Mouse (Mus musculus) cerebral cortex, adult 2 months (tissue): ENCODE data around the gene Ccser1.

Experiments used
- WGBS: fragments of 180-500 bp; shearing (Covaris S2); methylation state at CpG from one replicate; pipeline ENCODE4 v1.1.7; 2018; 5-methylcytosine and 5-hydroxymethylcytosine counted together

Gene Ccser1

DNA sequence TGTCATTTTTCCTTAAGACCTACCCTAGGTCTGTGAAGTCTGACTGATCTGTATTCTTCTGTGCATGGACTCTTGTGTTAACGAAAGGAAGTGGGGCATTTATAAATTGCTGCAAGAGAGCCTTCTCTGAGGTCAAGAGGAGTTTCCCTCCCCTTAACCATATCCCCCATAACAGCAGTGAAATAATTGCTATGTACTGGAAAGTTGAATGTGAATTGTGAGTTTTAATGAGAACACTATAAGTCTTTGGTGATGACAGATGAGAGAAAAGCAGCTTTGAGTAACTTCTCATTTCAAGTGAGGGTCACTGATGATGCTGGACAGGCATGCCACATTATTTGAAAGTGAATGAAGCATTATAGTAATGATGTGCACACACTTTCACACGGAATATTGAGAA is 585.7 kb downstream of the Ccser1 start:
- WGBS: 86% methylated on average over 2 of the region's 2 CpGs

- WGBS: 56% methylated on average over 8 of the region's 8 CpGs
Observed at GRCm38 (mm10) chr6:61767151-61767550, 587.0 kb downstream of the Ccser1 start.

DNA sequence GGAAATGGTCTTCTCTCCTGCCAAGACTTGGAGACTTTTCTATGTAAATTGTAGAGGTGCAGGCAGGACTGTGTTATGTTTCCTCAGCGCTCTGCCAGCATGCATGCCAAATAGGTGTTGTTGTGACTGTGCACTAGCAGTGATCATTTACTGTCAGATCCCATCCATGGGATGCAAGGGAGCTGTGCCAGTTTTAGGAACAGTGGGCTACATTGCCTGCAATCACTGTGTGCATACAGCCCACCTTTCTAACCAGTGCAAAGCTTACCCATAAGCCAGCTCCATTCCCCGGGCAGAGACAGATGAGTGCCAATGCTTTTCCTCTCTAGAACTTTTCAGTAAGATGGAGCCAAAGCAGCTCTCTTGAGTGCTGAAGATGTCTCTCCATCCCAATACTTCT is 606.6 kb downstream of the Ccser1 start:
- 71% methylated on average over 2 of the region's 2 CpGs for WGBS

- 63% methylated on average over 3 of the region's 3 CpGs for WGBS
Observed at GRCm38 (mm10) chr6:61800889-61801288, 620.8 kb downstream of the Ccser1 start.

GRCm38 (mm10) chr6:61805481-61805880 is 625.4 kb downstream of the Ccser1 start:
- WGBS: 85% methylated on average over 1 of the region's 1 CpGs

DNA sequence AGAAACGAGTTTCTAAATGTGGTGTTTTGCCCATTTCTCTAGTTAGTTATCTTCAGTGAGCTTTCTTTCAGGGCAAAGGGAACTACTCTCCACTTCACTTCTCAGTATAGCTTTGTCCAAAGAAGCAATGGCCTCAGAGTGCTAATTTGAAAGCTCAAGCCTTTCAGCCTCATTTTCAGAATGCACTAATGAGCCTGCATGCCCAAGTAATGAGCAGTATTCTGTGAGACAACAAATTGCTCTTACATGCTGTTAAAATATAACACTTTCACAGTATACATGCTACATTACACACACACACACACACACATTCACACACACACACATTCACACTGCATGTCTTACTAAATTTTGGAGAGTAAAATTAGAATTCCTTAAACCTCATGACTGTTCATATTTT is 637.6 kb downstream of the Ccser1 start:
- 57% methylated on average over 1 of the region's 1 CpGs for WGBS

GRCm38 (mm10) chr6:61876302-61876701 is 696.2 kb downstream of the Ccser1 start:
- 94% methylated on average over 1 of the region's 1 CpGs for WGBS

DNA sequence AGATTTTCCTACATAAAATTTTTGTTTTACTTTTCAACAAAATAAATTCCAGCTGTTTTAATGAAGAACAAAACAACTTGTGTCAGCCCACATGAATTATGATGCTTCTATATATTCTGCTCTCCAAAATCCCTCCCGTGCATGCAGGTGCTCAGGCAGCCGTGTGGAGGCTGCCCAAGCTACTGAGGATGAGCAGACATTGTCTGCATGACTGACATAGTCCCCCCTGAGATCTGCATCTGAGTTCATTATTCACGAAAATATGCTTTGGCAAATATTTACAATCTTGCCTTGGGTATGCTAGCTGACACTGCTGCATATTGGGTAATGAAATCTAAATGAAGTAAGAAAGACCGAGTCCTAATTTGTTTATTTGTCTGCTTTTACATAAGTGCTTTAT is 718.1 kb downstream of the Ccser1 start:
- 70% methylated on average over 4 of the region's 4 CpGs for WGBS

DNA sequence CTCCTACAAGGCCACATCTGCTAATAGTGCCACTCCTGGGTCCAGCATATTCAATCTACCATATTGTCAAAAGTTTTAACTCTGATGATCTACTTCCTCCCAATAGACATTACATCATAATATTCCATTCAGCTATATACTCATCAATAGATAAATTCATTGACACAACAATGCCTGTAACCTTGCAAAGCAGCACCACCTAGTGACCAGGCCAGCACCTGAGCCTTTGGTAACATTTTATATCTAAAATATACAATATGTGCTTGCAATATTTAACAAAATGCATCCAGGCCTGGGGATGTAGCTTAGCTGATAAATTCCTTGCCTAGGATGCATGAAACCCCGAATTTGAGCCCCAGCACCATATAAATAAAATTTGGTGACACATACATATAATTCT is 722.6 kb downstream of the Ccser1 start:
- WGBS: 32% methylated on average over 1 of the region's 1 CpGs

DNA sequence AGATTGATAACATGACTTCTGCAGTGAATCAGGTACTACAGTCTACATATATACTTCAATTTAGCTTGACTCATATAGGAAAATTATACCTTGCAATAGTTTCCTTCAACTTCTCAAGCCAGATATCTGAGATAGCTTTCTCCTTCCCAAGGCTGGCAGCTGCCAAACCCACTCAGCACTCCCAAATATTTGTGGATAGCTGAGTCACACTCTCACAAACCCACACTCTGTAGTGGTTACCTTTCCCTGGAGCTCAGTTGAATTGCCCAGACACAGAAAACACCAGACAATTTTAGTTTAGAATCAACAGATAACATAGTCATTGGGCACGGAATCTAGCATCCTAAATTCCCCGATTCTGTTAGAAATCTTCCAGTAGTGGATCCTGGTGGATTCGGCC is 732.8 kb downstream of the Ccser1 start:
- WGBS: 84% methylated on average over 3 of the region's 3 CpGs

GRCm38 (mm10) chr6:61931622-61932021 is 751.5 kb downstream of the Ccser1 start:
- WGBS: 81% methylated on average over 1 of the region's 1 CpGs

DNA sequence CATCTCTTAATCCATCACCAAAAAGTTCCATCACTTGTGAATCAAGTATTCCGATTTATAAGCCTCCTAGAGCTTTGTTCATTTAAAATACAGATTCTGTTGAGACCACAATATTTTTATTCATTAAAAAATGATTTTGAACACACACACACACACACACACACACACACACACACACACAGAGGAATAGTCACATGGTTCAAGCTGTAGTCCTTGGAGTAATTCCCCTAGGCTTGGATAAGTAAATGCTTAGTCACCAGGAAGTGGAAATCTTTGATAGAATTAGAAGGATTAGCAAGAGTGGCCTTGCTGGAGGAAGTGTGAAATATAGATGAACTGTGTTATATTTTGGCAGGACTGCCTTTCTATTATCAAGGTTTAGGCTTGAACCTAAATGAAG is 756.5 kb downstream of the Ccser1 start:
- 91% methylated on average over 1 of the region's 1 CpGs for WGBS

DNA sequence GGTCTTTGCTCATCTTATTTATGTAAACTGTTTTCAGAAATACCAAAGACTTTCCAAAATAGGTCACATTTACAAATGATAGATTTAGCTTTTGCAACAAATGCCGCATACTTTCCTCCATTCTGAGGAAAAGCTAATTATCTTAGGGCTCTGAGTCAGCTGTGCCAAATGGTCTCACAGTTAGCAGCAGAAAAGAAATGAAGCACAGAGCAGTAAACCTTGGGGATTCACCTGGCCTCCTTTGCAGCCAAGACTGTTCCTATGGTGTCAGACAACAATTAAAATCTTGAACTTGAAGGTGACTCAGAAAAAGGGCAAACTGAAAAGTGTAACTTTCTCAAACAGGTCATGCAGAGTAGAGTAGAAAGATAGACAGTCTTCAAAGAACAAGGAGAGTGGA is 759.1 kb downstream of the Ccser1 start:
- WGBS: 60% methylated on average over 1 of the region's 1 CpGs

DNA sequence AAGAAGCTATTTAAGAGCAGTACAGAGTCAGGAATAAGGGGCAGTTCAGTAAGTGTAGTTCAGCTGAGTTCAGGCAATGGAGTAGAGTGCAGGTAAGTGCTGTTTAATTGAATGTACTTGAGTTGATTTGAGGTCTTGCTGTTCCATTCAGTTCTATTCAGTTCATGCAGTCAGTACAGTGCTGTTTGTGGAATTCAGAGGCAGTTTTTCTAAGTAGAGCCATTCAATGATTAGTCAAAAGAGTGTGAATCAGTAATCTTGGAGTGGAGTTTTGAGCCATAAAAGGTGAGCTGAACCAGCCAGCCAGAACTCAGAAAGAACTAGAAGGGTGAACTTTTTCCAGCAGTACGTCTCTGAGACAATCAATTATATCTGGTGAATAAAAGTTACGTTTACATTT is 773.6 kb downstream of the Ccser1 start:
- 84% methylated on average over 2 of the region's 2 CpGs for WGBS

DNA sequence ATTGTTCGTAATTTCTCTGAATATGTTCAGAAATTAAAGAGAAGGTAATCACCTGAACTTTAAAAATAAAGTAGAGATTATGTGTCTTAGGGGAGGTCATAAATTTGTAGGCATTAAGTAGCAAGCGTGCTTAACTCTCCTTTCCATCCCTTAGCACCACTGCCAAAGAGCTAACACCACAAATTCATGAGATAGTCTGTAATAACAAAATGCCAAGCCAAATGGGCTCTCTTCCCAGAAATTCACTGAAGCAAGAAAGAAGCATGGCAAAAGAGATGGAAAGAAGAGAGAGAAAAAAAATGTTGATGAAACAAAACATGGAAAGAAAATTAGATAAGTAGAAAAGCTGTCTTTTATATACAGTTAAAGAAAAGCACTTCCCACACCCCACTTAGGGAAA is 796.8 kb downstream of the Ccser1 start:
- 64% methylated on average over 2 of the region's 2 CpGs for WGBS

DNA sequence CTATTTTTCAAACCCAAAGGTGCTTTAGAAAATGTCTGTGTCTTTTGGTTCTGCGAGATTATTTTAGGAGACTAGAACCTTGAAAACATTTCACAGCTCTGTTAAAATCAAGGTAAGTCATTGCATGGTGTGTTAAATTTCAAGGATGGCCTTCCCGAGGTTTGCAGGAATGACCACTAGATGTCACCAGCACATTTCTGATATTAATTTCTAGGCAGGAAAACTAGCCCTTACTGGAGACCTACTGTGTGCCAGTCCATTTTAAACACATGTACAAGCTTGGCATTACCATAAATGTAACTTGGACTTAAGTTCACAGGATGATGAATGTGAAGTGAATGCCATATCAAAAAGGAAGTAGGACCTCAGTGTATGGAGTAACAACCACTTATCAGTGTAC is 798.3 kb downstream of the Ccser1 start:
- WGBS: 35% methylated on average over 2 of the region's 2 CpGs

- WGBS: 80% methylated on average over 1 of the region's 1 CpGs
Observed at GRCm38 (mm10) chr6:62044454-62044853, 864.3 kb downstream of the Ccser1 start.

DNA sequence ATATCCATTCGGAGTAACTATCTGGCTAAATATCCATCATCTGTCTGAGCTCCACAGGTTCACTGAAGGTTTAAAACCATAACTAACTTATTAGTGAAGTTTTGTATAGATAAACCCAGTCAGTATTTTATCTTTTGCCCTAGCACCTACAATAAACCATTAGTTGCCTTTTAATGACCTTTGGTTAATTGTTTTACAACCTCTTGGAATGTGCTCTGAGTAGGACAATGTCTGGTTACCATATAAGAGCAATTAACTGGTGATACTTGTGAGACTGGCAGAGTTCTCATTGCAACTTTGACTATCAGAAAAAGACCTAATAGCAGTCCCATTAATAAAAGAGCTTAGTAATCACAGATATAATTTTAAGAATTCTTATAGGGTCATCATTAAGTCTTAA is 864.9 kb downstream of the Ccser1 start:
- 90% methylated on average over 1 of the region's 1 CpGs for WGBS

GRCm38 (mm10) chr6:62055276-62055675 is 875.2 kb downstream of the Ccser1 start:
- 84% methylated on average over 2 of the region's 2 CpGs for WGBS

- WGBS: 33% methylated on average over 6 of the region's 6 CpGs
Observed at GRCm38 (mm10) chr6:62066363-62067023, 886.4 kb downstream of the Ccser1 start.

GRCm38 (mm10) chr6:62067024-62067380 is 886.9 kb downstream of the Ccser1 start:
- WGBS: 82% methylated on average over 4 of the region's 4 CpGs

DNA sequence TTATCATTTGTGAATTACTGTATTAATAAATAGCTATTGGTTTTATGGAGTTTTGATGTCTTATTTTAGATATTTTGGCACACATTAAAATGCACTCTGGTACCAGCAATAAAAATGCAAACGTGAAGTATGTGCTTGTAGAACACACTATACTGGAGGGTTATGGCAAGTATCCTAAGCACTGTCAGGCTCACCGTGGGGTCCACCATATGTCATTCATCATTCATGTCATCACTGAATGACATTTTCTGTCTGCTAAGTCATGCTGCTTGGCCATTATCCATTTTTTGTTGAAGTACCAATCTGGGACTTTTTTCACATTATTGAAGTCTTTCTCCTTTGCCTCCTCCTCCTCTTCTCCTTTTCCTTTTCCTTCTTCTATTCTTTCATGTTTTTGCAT is 925.3 kb downstream of the Ccser1 start:
- WGBS: 50% methylated on average over 2 of the region's 2 CpGs

DNA sequence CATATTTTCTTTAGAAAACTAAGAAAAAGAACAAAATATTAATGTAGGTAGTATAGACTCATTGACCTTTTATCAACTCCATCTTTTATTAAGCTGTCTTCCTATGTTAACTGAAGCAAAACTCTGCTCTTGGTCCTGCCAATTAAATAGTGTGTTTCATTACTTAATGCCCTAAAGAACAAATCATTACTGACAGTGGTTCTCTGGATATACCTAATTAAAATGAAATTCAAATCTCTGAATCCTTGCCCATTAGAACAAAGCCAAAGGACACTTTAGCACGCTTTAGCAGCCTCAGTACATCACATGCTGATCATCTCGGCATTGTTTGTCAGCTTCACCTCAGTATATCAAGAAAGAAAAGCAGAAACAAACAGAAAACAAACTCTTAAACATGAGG is 952.4 kb downstream of the Ccser1 start:
- 80% methylated on average over 2 of the region's 2 CpGs for WGBS

DNA sequence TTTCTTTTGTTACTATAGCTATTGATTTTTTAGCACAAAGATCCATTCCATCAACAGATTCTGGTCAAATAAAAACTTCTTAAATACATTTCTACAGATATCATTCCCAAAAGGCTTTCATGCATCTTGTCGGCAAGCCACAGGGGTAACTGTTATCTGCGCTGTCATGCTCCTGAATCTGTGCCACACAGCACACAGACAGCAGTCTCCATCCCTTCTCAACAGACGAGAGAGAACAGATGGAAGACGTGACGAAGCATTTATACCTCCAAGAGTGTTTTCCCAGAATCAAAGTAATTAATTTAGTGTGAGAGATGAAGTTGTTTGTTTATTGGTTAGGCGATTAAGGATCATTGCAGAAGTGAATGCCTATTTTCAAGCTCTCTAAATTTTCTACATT is 982.5 kb downstream of the Ccser1 start:
- WGBS: 50% methylated on average over 6 of the region's 6 CpGs
